Mouse (Mus musculus): Measurements from ENCODE around the gene Mrpl47.
"Not testable (repeated sequence)": the region's sequence is repeated elsewhere in the genome, so short reads cannot be mapped to it uniquely, and the experiment has no call there.

Gene Mrpl47

GRCm38 (mm10) chr3:32708368-32709231 is 28.8 kb downstream of the Mrpl47 start:
- DNase-seq (ENCODE audit: extremely low read depth, insufficient read length, low spot score) = peak; percentile 100

- DNase-seq (ENCODE audit: extremely low read depth, insufficient read length, low spot score) = no peak
These were observed 29.4 kb downstream of the Mrpl47 start for GRCm38 (mm10) chr3:32708052-32708367.

GRCm38 (mm10) chr3:32705647-32706348 is 31.6 kb downstream of the Mrpl47 start, which contains the start of gene Actl6a:
TSS of gene Actl6a (plus strand) at chr3:32706298.
- DNase-seq (ENCODE audit: extremely low read depth, insufficient read length, low spot score) = not testable (repeated sequence)

- peak; percentile 74 for DNase-seq (ENCODE audit: extremely low read depth, insufficient read length, low spot score)
These were observed 32.8 kb downstream of the Mrpl47 start for GRCm38 (mm10) chr3:32704632-32705031.

- peak; percentile 24 for DNase-seq (ENCODE audit: extremely low read depth, insufficient read length, low spot score)
These were observed 33.4 kb downstream of the Mrpl47 start for GRCm38 (mm10) chr3:32704021-32704420.

GRCm38 (mm10) chr3:32698228-32698863 is 39.1 kb downstream of the Mrpl47 start:
- DNase-seq (ENCODE audit: extremely low read depth, insufficient read length, low spot score) = peak; percentile 55

- DNase-seq (ENCODE audit: extremely low read depth, insufficient read length, low spot score) = no peak
These were observed 41.8 kb downstream of the Mrpl47 start for GRCm38 (mm10) chr3:32695583-32695980.

- DNase-seq (ENCODE audit: extremely low read depth, insufficient read length, low spot score) = no peak
These were observed 42.4 kb downstream of the Mrpl47 start for GRCm38 (mm10) chr3:32694737-32695582.

- no peak for DNase-seq (ENCODE audit: extremely low read depth, insufficient read length, low spot score)
These were observed 43.2 kb downstream of the Mrpl47 start for GRCm38 (mm10) chr3:32694211-32694610.

- no peak for DNase-seq (ENCODE audit: extremely low read depth, insufficient read length, low spot score)
These were observed 45.6 kb downstream of the Mrpl47 start for GRCm38 (mm10) chr3:32691841-32692240.

GRCm38 (mm10) chr3:32690901-32691300 is 46.5 kb downstream of the Mrpl47 start:
- no peak for DNase-seq (ENCODE audit: extremely low read depth, insufficient read length, low spot score)

GRCm38 (mm10) chr3:32690008-32690407 is 47.4 kb downstream of the Mrpl47 start:
- no peak for DNase-seq (ENCODE audit: extremely low read depth, insufficient read length, low spot score)

GRCm38 (mm10) chr3:32689567-32689999 is 47.8 kb downstream of the Mrpl47 start:
- no peak for DNase-seq (ENCODE audit: extremely low read depth, insufficient read length, low spot score)

GRCm38 (mm10) chr3:32687156-32687555 is 50.2 kb downstream of the Mrpl47 start:
- DNase-seq (ENCODE audit: extremely low read depth, insufficient read length, low spot score) = no peak

- DNase-seq (ENCODE audit: extremely low read depth, insufficient read length, low spot score) = no peak
These were observed 50.9 kb downstream of the Mrpl47 start for GRCm38 (mm10) chr3:32686537-32686936.

- no peak for DNase-seq (ENCODE audit: extremely low read depth, insufficient read length, low spot score)
These were observed 52.8 kb downstream of the Mrpl47 start for GRCm38 (mm10) chr3:32684631-32685030.

GRCm38 (mm10) chr3:32682910-32683531 is 54.4 kb downstream of the Mrpl47 start:
- DNase-seq (ENCODE audit: extremely low read depth, insufficient read length, low spot score) = no peak

GRCm38 (mm10) chr3:32676393-32676792 is 61.0 kb downstream of the Mrpl47 start:
- DNase-seq (ENCODE audit: extremely low read depth, insufficient read length, low spot score) = peak; percentile 57

Measured in 3134 (cell line).